Mouse (Mus musculus) erythroblast, adult 5-6 weeks (primary cell): ENCODE measurements around the gene Pde9a. TPM values are rescaled to one million over a fixed set of nuclear protein-coding genes. Genes with fewer than 3 reads are reported as not detected.

Experiments
- ATAC-seq: replicated peaks from 2 replicates; pipeline ENCODE4 v1.8.0; 2016; ENCODE audit warnings: moderate number of reproducible peaks, mild to moderate bottlenecking, moderate TSS enrichment, inconsistent platforms; ENCODE audit not compliant: poor library complexity, low FRiP score, severe bottlenecking
- total RNA-seq, 2 experiments: library from RNA; stranded (forward) in 1 of 2; stranded (reverse) in 1 of 2; fragments of 150-400 nt in 1 of 2; fragments of 200-764, 138-1000 nt in 1 of 2; gene quantifications; 2 replicates each; pipeline versions ENCODE4 v1.2.3 to v1.2.4; 2015 to 2017; ENCODE audit warnings: low replicate concordance in 2 of 2

Gene Pde9a
- total RNA-seq, 2 experiments from 2014 or later, result not detected

DNA sequence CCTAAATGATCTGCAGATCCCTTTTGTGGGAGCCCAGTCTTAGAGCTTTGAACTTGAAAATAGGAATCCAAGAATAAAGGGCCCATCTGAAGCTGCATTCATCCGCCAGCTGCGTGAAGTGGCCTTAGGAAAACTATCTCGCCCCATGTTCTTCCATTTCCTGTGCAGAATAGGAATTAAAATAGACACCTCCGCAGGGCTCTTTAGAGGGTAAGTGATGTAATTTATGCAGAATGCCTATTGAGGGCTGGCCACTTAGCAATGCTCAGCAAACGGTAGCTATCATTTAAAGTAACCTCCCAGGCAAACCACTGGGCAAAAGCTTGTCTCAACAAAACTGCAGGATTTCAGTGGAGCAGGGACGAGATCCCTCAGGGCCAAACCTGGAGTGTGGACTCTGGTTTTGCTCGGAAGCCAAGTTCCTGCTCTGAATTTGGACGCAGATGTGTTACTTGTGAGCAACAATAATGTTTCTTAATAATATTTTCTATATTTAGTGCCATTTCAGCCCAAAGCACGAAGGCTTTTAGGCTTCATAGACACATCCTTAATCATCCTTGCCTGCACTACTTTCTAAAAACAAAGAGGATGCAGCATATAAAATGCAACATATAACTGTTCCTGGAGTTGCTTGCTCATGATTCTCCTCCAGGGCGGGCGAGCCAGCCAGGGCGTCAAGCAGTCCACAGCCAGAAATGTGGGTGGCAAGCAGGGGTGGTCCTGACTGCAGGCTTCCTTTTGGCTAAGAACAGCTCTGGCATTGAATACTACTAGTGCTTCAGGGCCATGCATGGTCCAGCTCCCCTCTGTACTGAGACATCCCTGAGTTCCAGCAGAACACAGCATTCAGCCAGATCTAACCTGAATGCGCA is 40.1 kb downstream of the Pde9a start:
- ATAC-seq, result no peak

DNA sequence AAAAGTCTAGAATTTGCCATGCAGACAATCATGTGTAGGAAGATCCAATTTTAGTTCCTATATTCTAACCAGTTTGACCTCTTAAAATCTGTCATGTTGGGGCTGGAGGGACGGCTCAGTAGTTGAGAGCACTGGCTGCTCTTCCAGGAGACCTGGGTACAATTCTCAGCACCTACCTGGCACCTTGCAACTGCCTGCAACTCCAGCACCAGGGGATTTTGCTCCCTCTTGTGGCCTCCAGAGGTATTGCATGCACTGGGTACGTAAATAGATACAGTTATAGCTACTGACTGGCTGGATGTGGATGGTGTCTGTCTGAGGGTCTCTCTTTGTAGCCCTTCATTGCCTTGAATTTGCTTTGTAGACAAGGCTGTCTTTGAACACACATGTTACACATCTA is 43.4 kb downstream of the Pde9a start:
- 0 out of 2 replicates have a peak, but pooled peaks have one; percentile 54 for ATAC-seq

DNA sequence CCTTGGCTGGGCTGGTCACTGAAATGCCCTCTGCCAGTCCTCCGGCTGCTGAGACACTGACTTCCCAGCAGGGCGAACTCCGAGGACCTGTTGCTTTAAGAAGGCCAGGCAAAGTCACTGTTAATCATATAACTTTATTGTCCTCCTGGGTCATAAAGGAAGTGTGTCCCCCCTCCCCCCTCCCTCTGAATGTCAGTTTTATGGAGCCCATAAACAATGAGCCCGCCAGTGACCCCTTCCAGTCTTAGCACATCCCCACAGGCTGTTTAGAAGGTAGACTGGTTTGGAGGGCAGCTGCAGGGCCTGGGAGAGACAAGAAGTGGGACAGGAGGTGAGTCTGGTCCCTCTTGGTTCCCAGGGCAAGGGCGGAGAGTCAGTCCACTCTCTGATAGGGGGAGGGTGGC is 46.9 kb downstream of the Pde9a start:
- ATAC-seq, result no peak

GRCm38 (mm10) chr17:31433401-31433928 is 47.5 kb downstream of the Pde9a start:
- ATAC-seq, result no peak

GRCm38 (mm10) chr17:31433978-31434797 is 48.2 kb downstream of the Pde9a start:
- ATAC-seq, result no peak

- no peak for ATAC-seq
Measured at GRCm38 (mm10) chr17:31434825-31435325, 48.9 kb downstream of the Pde9a start.

DNA sequence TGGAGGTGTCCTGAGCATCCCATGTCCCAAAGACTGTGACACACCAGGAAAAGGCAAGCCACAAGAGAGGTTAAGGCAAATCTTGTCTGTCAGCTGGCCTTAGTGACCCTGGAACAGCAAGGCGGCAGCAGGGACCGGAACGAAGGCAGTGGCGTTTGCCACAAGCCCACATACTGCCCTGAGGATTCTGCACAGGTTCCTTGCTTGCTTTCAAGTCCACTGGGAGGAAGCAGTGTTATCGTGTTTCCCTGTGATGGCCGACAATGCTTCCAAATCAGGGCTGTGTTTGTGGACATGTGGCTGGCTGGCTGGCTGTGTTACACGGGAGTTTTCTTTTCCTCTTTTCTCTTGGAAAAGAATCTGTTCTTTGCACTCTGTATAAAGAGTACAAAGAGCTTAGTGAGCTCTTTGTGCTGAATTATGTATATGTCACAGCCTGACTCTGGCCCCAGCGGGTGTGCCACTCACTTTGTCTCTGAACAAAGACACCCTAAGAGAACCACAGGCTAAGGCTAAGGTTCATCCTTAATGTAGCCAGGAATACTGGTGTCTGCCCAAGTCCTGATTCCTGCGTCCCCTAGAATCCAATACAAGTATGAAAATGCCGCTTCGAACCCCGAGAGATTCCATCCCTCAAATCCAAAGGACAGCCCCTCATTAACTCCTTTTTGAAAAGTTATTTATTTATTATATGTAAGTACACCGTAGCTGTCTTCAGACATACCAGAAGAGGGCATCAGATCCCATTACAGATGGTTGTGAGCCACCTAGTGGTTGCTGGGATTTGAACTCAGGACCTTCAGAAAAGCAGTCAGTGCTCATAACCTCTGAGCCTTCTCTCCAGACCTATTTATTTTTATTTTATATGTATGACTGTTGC is 50.2 kb downstream of the Pde9a start:
- no peak for ATAC-seq

GRCm38 (mm10) chr17:31436814-31437406 is 50.9 kb downstream of the Pde9a start:
- no peak for ATAC-seq

DNA sequence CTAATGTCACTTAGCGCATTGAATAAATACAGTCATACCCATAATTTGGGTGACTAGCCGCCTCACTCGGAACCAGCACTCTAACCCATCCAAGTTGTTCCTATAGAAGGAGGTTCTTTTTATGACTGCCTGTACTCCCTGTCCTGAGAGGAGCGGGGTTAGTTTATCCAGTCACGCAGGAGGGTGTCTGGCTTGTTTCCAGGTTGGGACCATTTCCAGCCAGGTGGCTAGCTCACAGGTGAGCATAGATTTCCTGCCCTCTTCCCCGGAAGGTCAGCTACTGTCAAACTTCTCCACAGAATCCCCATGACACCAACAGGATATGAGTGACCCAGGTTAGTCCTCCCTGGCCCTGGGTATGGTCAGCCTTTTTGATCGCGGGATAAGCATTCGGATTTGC is 51.5 kb downstream of the Pde9a start:
- no peak for ATAC-seq

GRCm38 (mm10) chr17:31439978-31440377 is 54.0 kb downstream of the Pde9a start:
- no peak for ATAC-seq

DNA sequence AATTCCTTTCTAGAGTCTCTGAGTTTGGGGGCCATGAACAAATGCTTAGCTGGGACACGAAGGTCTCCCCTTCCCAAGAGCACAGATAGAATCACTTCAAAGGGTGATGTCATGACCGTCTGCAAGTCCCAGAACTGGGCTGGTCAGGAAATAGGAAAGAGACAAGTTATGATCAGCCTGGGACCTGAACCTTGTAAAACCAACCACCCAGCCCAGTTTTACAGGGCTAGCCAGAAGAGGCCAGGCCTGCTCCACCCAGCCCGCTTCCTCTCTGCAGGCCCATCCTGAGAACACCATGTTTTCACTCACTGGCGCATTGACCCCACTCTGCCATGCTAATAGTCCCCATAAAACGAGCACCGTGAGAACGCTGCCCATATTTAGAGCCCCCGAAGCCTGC is 56.5 kb downstream of the Pde9a start:
- no peak for ATAC-seq

DNA sequence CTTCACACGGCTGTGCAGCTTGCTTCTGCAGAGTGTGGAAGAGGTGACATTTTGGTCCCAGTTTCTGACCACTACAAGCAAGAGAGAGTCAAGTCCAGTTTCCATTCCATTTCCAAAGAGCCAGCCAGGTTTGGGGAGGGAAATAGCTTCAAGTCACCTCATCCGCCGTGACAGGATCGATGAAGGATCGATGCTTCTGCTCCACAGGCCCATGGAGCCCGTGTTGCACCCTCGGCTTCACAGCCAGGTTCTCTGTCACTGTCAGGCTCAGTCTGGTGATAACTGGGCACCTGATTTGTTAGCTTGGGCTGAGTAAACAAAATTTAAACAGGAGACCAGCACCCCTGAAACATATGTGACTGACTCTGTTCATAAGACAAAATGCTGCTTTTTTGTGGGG is 58.2 kb downstream of the Pde9a start:
- no peak for ATAC-seq

- no peak for ATAC-seq
Measured at GRCm38 (mm10) chr17:31445061-31445731, 59.2 kb downstream of the Pde9a start.

DNA sequence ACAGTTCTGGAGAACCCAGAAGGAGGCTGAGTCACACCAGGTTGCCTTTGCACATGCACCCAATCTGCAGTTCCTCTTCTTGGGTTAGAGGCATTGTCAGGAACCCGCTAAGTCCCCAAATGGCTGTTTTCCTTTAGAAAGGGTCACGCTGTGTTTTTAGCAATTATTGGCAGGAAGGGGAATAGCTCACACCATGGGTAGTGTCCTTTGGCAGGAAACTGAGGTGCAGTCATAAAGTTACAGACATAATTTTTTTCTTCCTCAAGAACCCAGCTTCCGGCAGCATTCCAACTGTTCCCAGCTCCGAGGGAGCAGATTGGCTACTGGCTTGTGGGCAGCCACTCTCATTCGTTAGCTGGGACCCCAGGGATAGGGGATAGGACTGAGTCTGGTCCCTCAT is 61.8 kb downstream of the Pde9a start:
- ATAC-seq, result no peak

GRCm38 (mm10) chr17:31448519-31448918 is 62.5 kb downstream of the Pde9a start:
- no peak for ATAC-seq

DNA sequence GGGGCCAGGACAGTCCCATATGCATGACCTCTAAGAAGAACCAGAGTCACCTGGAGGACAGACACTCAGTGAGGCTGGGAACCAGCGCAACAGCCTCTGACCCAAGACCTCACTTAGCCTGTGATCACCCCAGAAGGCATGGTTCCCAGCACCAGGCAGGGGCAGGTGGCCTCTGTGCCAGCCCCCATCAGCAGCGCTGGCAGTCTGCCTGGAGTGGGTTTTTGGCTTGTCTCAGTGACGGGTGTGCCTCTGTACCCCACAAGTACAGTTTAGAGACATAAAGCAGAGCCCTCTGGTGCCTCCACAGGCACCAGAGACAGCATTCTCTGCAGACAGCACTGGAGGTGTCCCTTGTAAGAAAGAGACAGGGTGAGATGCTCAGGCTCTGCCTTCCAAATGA is 64.2 kb downstream of the Pde9a start:
- no peak for ATAC-seq

DNA sequence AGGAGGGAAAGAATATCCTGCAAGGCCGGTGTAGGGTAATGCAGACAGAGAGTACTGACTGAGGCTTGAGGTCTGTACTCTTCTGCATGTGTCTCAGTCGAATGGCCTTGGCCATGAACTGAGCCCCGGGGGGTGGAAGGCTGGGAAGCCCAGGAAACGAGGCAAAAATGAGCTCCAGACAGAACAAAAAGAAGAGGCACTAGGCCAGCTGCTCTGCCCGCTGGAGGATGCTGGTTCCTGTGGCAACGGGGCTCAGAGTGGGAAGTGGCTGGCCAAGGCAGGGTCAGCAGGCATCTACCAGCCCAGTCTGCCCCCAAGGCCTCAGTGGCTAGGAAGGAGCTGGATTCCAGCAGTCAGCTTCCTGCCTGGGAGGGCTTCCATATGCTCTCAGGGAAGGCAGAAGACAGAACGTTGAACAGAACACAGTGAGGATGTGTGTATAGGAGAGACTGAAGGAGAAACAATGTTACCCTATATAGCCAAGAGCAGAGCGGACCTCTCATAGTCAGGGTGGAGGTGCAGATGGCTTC is 65.2 kb downstream of the Pde9a start:
- ATAC-seq, result no peak

GRCm38 (mm10) chr17:31452816-31453215 is 66.8 kb downstream of the Pde9a start:
- ATAC-seq, result no peak
